Mouse (Mus musculus) ES-E14 (cell line): ENCODE measurements at regions not wholly inside any gene's neighbourhood (a gene's known extent, or its start where the extent isn't known, plus 50 kb on each side); places are given as distances from the start of the nearest gene placed in this dataset.

Source experiments
- DNase-seq: peaks from one replicate; pipeline ENCODE4 v3.0.0-alpha.2; 2013; ENCODE audit warnings: low read depth, low spot score
- H3K27ac ChIP-seq: 2 replicates; pipeline ENCODE4 v1.5.1; 2012; ENCODE audit warnings: low read depth, mild to moderate bottlenecking, low read length, moderate library complexity, mixed read lengths; ENCODE audit not compliant: poor library complexity, insufficient read depth, severe bottlenecking
- H3K36me3 ChIP-seq: 2 replicates; pipeline ENCODE4 v1.6.1; 2012; ENCODE audit warnings: mild to moderate bottlenecking, low read length, moderate library complexity, mixed read lengths; ENCODE audit not compliant: control insufficient read depth, poor library complexity, insufficient read depth, severe bottlenecking
- H3K4me1 ChIP-seq, 2 experiments: fragments of 150-350 bp in 1 of 2; sonication (generic) in 1 of 2; 2 replicates each; pipeline ENCODE4 v1.6.1; 2012; ENCODE audit warnings: low read length in 2 of 2, mild to moderate bottlenecking in 1 of 2, mixed read lengths in 1 of 2; ENCODE audit not compliant: control insufficient read depth in 2 of 2, insufficient read depth in 2 of 2, poor library complexity in 1 of 2
- H3K4me3 ChIP-seq, 2 experiments: fragments of 150-350 bp in 1 of 2; sonication (generic) in 1 of 2; 2 replicates each; pipeline ENCODE4 v1.5.1; 2012; ENCODE audit warnings: low read length in 2 of 2, low read depth in 1 of 2, mild to moderate bottlenecking in 1 of 2, mixed read lengths in 1 of 2; ENCODE audit not compliant: insufficient read depth in 1 of 2, poor library complexity in 1 of 2, severe bottlenecking in 1 of 2
- H3K9ac ChIP-seq: 2 replicates; pipeline ENCODE4 v1.6.1; 2012; ENCODE audit warnings: low read depth, mild to moderate bottlenecking, low read length, mixed read lengths; ENCODE audit not compliant: poor library complexity, insufficient read depth, severe bottlenecking
- H3K9me3 ChIP-seq: fragments of 150-350 bp; sonication (generic); 2 replicates; pipeline ENCODE4 v1.6.1; 2012; ENCODE audit warnings: low read depth, mild to moderate bottlenecking, low read length; ENCODE audit not compliant: control insufficient read depth, insufficient read depth
- CHD2 ChIP-seq: IDR thresholded peaks from 2 replicates; pipeline ENCODE4 v1.6.1; 2014; ENCODE audit warnings: mild to moderate bottlenecking, low read depth, low read length, inconsistent platforms
- HCFC1 ChIP-seq: IDR thresholded peaks from 2 replicates; pipeline ENCODE4 v1.6.1; 2012; ENCODE audit warnings: low read length, inconsistent platforms, borderline replicate concordance; ENCODE audit not compliant: insufficient read depth
- MAFK ChIP-seq: IDR thresholded peaks from 2 replicates; pipeline ENCODE4 v1.6.1; 2014; ENCODE audit warnings: mild to moderate bottlenecking, low read depth, low read length, inconsistent platforms; ENCODE audit not compliant: insufficient read depth
- ZC3H11A ChIP-seq: IDR thresholded peaks from 2 replicates; pipeline ENCODE4 v1.6.1; 2012; ENCODE audit warnings: low read depth, mild to moderate bottlenecking, inconsistent platforms, low read length, borderline replicate concordance
- ZNF384 ChIP-seq: IDR thresholded peaks from 2 replicates; pipeline ENCODE4 v1.6.1; 2012; ENCODE audit warnings: low read depth, low read length, inconsistent platforms
- in situ Hi-C, 2 experiments: fragments of 600-800 bp; cut with MboI; formaldehyde crosslinking; loops; one replicate each; pipeline ENCODE4 v1.15.1; 2025; ENCODE audit warnings: low sequenced_read_pairs in 2 of 2, inconsistent platforms in 1 of 2; ENCODE audit not compliant: unreplicated experiment in 2 of 2

GRCm38 (mm10) chr2:115230041-115230440 lies 351.5 kb upstream of the BC052040 start:
- H3K27ac ChIP-seq, result no peak overlapping the region
- H3K4me3 ChIP-seq, result no peak overlapping the region
- no peaks in the 10 kb centered on the region for H3K9me3 ChIP-seq
- no peak for TF ChIP-seq CHD2
- TF ChIP-seq MAFK, result no peak
- no peak for TF ChIP-seq HCFC1
- no peak for TF ChIP-seq ZNF384
- no peak for TF ChIP-seq ZC3H11A
- no peak for DNase-seq
- H3K4me1 ChIP-seq, result no peaks in the 10 kb centered on the region
- H3K9ac ChIP-seq, result no peak overlapping the region
- no peaks in the 10 kb centered on the region for H3K36me3 ChIP-seq
- in situ Hi-C loops, result no loop called here

DNA sequence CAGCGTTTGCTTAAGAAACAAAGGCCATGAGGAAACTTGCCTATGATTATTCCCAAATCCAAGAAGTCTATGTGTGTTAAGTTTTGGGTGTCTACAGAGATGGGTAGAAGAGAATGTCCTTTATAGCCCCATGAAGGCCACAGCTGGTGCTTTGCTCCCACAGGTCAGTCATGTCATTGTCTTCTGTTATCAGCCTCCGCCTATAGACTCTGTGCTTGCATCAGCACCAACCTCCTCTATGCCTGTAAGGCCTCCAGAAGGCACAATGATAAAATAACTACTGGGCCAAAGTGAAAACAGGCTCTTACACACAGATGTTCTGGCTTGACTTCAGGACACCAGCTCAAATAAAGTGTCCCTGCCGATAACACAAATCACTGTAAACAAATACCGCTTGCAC lies 333.8 kb upstream of the BC052040 start:
- Histone ChIP-seq H3K9me3 (no peaks in the 10 kb centered on the region), H3K9ac (no peak overlapping the region), H3K4me3 (no peak overlapping the region), H3K4me1 (no peaks in the 10 kb centered on the region), H3K36me3 (no peaks in the 10 kb centered on the region), H3K27ac (no peak overlapping the region)
- DNase-seq, result no peak
- TF ChIP-seq ZC3H11A, result no peak
- TF ChIP-seq CHD2, result no peak
- TF ChIP-seq ZNF384, result no peak
- no peak for TF ChIP-seq MAFK
- no peak for TF ChIP-seq HCFC1
- in situ Hi-C loops, result no loop called here

DNA sequence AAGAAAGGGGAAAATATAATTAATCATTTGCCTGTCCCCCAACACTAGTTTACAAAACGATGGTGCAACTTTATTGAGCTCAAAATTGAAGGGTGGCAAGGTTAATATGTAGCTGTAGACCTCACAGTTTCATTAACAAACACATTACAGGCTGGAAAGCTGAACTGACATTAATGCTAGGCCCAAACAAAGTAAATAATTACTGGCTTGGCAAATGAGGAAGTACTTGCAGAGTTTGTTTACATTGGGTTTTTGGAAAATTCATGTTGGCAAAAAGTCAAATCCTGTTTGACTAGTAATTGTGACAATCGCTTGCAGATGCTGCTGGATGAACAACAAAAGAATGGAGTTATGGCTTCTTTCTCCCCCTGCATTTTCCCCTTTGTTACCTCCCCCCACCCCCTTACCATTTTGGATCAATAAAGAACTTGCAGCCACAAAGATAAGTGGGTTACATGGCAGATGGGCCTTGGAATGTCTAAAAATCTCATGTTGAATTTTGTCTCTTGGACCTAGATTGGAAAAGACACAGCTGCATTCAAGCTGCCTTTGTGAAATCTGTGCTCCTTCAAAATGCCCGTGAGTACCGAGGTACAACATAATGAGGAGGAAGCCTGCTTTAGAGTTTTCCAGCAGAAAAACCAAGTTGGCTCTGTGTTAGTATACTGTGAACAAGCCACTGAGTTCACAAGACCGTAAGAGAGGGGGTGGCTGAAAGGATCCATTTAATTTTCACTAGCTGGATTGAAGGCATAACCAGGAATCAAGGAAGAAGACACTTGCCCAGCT lies 331.3 kb upstream of the BC052040 start:
- H3K9ac ChIP-seq, result no peak overlapping the region
- no peaks in the 10 kb centered on the region for H3K9me3 ChIP-seq
- no peaks in the 10 kb centered on the region for H3K4me1 ChIP-seq
- DNase-seq, result no peak
- no peak for TF ChIP-seq ZC3H11A
- TF ChIP-seq MAFK, result no peak
- TF ChIP-seq ZNF384, result no peak
- no peak for TF ChIP-seq CHD2
- H3K36me3 ChIP-seq, result no peaks in the 10 kb centered on the region
- in situ Hi-C loops, result no loop called here
- no peak overlapping the region for H3K27ac ChIP-seq
- H3K4me3 ChIP-seq, result no peak overlapping the region

- H3K9me3 ChIP-seq, result no peaks in the 10 kb centered on the region
- H3K9ac ChIP-seq, result no peak overlapping the region
- DNase-seq, result no peak
- TF ChIP-seq HCFC1 (no peak), MAFK (no peak), ZNF384 (no peak), CHD2 (no peak), ZC3H11A (no peak)
- no peak overlapping the region for H3K4me3 ChIP-seq
- no peaks in the 10 kb centered on the region for H3K36me3 ChIP-seq
- H3K4me1 ChIP-seq, result no peaks in the 10 kb centered on the region
- no peak overlapping the region for H3K27ac ChIP-seq
- in situ Hi-C loops, result no loop called here
Measured at GRCm38 (mm10) chr2:115257391-115257790, 324.1 kb upstream of the BC052040 start.
